Mouse (Mus musculus): ENCODE measurements at regions not wholly inside any gene's neighbourhood (a gene's known extent, or its start where the extent isn't known, plus 50 kb on each side); places are given as distances from the start of the nearest gene placed in this dataset.

GRCm38 (mm10) chr1:169263984-169264660, 267.1 kb downstream of the Nuf2 start:
- WGBS = 80% methylated on average over 5 of the region's 5 CpGs
- no peaks in the 10 kb centered on the region for H3K27me3 ChIP-seq (replicated peaks; ENCODE audit: insufficient read depth, low read length)
- H3K4me2 ChIP-seq (replicated peaks; ENCODE audit: low read depth, low read length) = no peak overlapping the region
- no peaks in the 10 kb centered on the region for H3K36me3 ChIP-seq (ENCODE audit: insufficient read depth, low read length)
- H3K4me3 ChIP-seq (ENCODE audit: low read depth, low read length) = no peak overlapping the region
- H3K27ac ChIP-seq (ENCODE audit: low read length) = no peak overlapping the region
- H3K9me3 ChIP-seq (ENCODE audit: low read length) = no peaks in the 10 kb centered on the region
- no peak overlapping the region for H3K9ac ChIP-seq (replicated peaks; ENCODE audit: low read depth)
- TF ChIP-seq EP300 (IDR thresholded peaks at IDR 0.05) = no peak
- DNase-seq (ENCODE audit: low spot score) = no peak
- no peaks in the 10 kb centered on the region for H3K4me1 ChIP-seq (ENCODE audit: insufficient read depth, low read depth, low read length)
- ATAC-seq = no peak

GRCm38 (mm10) chr1:169254250-169254937, 276.9 kb downstream of the Nuf2 start:
- H3K4me1 ChIP-seq (ENCODE audit: insufficient read depth, low read depth, low read length) = no peaks in the 10 kb centered on the region
- H3K27ac ChIP-seq (ENCODE audit: low read length) = no peak overlapping the region
- no peaks in the 10 kb centered on the region for H3K36me3 ChIP-seq (ENCODE audit: insufficient read depth, low read length)
- TF ChIP-seq CTCF (IDR thresholded peaks at IDR 0.05) (peak; percentile 39), EP300 (IDR thresholded peaks at IDR 0.05) (no peak)
- DNase-seq (ENCODE audit: low spot score) (no peak), ATAC-seq (no peak)
- H3K9me3 ChIP-seq (ENCODE audit: low read length) = no peaks in the 10 kb centered on the region
- no peaks in the 10 kb centered on the region for H3K27me3 ChIP-seq (replicated peaks; ENCODE audit: insufficient read depth, low read length)
- 32% methylated on average over 7 of the region's 7 CpGs for WGBS
- no peak overlapping the region for H3K9ac ChIP-seq (replicated peaks; ENCODE audit: low read depth)
- H3K4me3 ChIP-seq (ENCODE audit: low read depth, low read length) = no peak overlapping the region
- no peak overlapping the region for H3K4me2 ChIP-seq (replicated peaks; ENCODE audit: low read depth, low read length)

- Histone ChIP-seq H3K9ac (replicated peaks; ENCODE audit: low read depth) (no peak overlapping the region), H3K9me3 (ENCODE audit: low read length) (no peaks in the 10 kb centered on the region), H3K36me3 (ENCODE audit: insufficient read depth, low read length) (no peaks in the 10 kb centered on the region), H3K4me2 (replicated peaks; ENCODE audit: low read depth, low read length) (no peak overlapping the region), H3K27ac (ENCODE audit: low read length) (no peak overlapping the region), H3K4me1 (ENCODE audit: insufficient read depth, low read depth, low read length) (no peaks in the 10 kb centered on the region), H3K4me3 (ENCODE audit: low read depth, low read length) (no peak overlapping the region), H3K27me3 (replicated peaks; ENCODE audit: insufficient read depth, low read length) (no peaks in the 10 kb centered on the region)
- DNase-seq (ENCODE audit: low spot score) (no peak), ATAC-seq (no peak)
- TF ChIP-seq EP300 (IDR thresholded peaks at IDR 0.05) = no peak
- TF ChIP-seq CTCF (IDR thresholded peaks at IDR 0.05) = no peak
- WGBS = 53% methylated on average over 2 of the region's 2 CpGs
Observed at GRCm38 (mm10) chr1:169252189-169252588, 279.1 kb downstream of the Nuf2 start.

GRCm38 (mm10) chr1:169249021-169249420, 282.2 kb downstream of the Nuf2 start:
- H3K27me3 ChIP-seq (replicated peaks; ENCODE audit: insufficient read depth, low read length) = no peaks in the 10 kb centered on the region

GRCm38 (mm10) chr1:169240377-169240776, 290.9 kb downstream of the Nuf2 start:
- H3K4me2 ChIP-seq (replicated peaks; ENCODE audit: low read depth, low read length) = no peak overlapping the region
- no peak for TF ChIP-seq EP300 (IDR thresholded peaks at IDR 0.05)
- no peak for TF ChIP-seq CTCF (IDR thresholded peaks at IDR 0.05)
- H3K27me3 ChIP-seq (replicated peaks; ENCODE audit: insufficient read depth, low read length) = no peaks in the 10 kb centered on the region
- no peak for ATAC-seq
- 60% methylated on average over 2 of the region's 2 CpGs for WGBS
- H3K4me3 ChIP-seq (ENCODE audit: low read depth, low read length) = no peak overlapping the region
- H3K9me3 ChIP-seq (ENCODE audit: low read length) = no peaks in the 10 kb centered on the region
- DNase-seq (ENCODE audit: low spot score) = no peak
- no peak overlapping the region for H3K9ac ChIP-seq (replicated peaks; ENCODE audit: low read depth)
- H3K4me1 ChIP-seq (ENCODE audit: insufficient read depth, low read depth, low read length) = no peaks in the 10 kb centered on the region
- H3K36me3 ChIP-seq (ENCODE audit: insufficient read depth, low read length) = no peaks in the 10 kb centered on the region
- no peak overlapping the region for H3K27ac ChIP-seq (ENCODE audit: low read length)

More at GRCm38 (mm10) chr1:169249021-169249420, 282.2 kb downstream of the Nuf2 start:
- no peak overlapping the region for H3K9ac ChIP-seq (replicated peaks; ENCODE audit: low read depth)
- H3K36me3 ChIP-seq (ENCODE audit: insufficient read depth, low read length) = no peaks in the 10 kb centered on the region
- no peak overlapping the region for H3K4me3 ChIP-seq (ENCODE audit: low read depth, low read length)
- DNase-seq (ENCODE audit: low spot score) (no peak), ATAC-seq (no peak)
- no peak overlapping the region for H3K27ac ChIP-seq (ENCODE audit: low read length)
- TF ChIP-seq EP300 (IDR thresholded peaks at IDR 0.05) (no peak), CTCF (IDR thresholded peaks at IDR 0.05) (no peak)
- H3K9me3 ChIP-seq (ENCODE audit: low read length) = no peaks in the 10 kb centered on the region
- no peaks in the 10 kb centered on the region for H3K4me1 ChIP-seq (ENCODE audit: insufficient read depth, low read depth, low read length)
- no peak overlapping the region for H3K4me2 ChIP-seq (replicated peaks; ENCODE audit: low read depth, low read length)
- 47% methylated on average over 7 of the region's 7 CpGs for whole genome bisulfite sequencing

- 6% methylated on average over 16 of the region's 16 CpGs for WGBS
- no peak for ATAC-seq
- H3K27me3 ChIP-seq (replicated peaks; ENCODE audit: insufficient read depth, low read length) = no peaks in the 10 kb centered on the region
- H3K27ac ChIP-seq (ENCODE audit: low read length) = no peak overlapping the region
- no peaks in the 10 kb centered on the region for H3K4me1 ChIP-seq (ENCODE audit: insufficient read depth, low read depth, low read length)
- no peaks in the 10 kb centered on the region for H3K36me3 ChIP-seq (ENCODE audit: insufficient read depth, low read length)
- TF ChIP-seq EP300 (IDR thresholded peaks at IDR 0.05) (no peak), CTCF (IDR thresholded peaks at IDR 0.05) (no peak)
- H3K9ac ChIP-seq (replicated peaks; ENCODE audit: low read depth) = no peak overlapping the region
- no peak for DNase-seq (ENCODE audit: low spot score)
- peak overlapping the region; percentile 14 for H3K4me2 ChIP-seq (replicated peaks; ENCODE audit: low read depth, low read length)
- H3K4me3 ChIP-seq (ENCODE audit: low read depth, low read length) = no peak overlapping the region
- no peaks in the 10 kb centered on the region for H3K9me3 ChIP-seq (ENCODE audit: low read length)
Observed at GRCm38 (mm10) chr1:169238671-169239090, 292.6 kb downstream of the Nuf2 start.
